29 mouse cellular contexts compared by ENCODE assay signal in the genomic region with DNA sequence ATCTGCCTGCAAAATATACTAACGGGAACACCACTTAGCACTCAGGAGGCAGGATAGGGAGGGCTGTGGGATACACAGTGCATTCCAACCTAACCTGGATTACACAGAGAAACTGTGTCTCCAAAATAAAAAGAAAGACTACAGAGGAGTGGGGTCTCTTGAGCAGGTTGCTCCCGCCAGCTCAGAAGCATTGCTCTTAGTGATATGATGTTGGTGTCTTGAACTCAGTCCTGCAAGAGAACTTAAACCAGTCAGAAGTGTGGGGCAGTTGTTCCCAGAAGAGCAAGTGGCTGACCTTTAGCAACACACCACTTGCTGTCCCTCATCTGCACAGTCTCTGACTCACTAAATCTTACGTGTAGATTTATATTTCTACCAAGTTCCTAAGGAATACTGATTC.
"Had no signal": no experiment of that assay in that cellular context is flagged by ENCODE, and none has a peak within 500 bp of the region (broad histone marks: within the 10 kb centered on the region; RNA-seq: fewer than 3 reads in every experiment).

No protein-coding gene starts in this region.

- H3K27ac ChIP-seq: heart, embryonic 13.5 days; heart, embryonic 15.5 days; hindbrain, embryonic 10.5 days; hindbrain, embryonic 12.5 days; hindbrain, embryonic 13.5 days; hindbrain, embryonic 14.5 days; hindbrain, embryonic 15.5 days; hindbrain, postnatal 0 days; intestine, embryonic 15.5 days; kidney, embryonic 15.5 days; kidney, postnatal 0 days; layer of hippocampus, adult 2 months; left cerebral cortex, adult 2 months had no signal

- DNase-seq: heart, postnatal 10 days; heart, postnatal 36 days; heart, postnatal 4 days; kidney, adult 11 months; kidney, adult 18-20 months; kidney, adult 2 months; kidney, adult 8-10 months; kidney, adult 9 months; kidney, postnatal 10 days; kidney, postnatal 14 days; kidney, postnatal 25 days; kidney, postnatal 36 days; kidney, postnatal 4 days; layer of hippocampus, adult 9-11 months; layer of hippocampus, postnatal 36 days had no signal

- H3K9me3 ChIP-seq: heart, embryonic 12.5 days; heart, embryonic 13.5 days; heart, embryonic 15.5 days; hindbrain, embryonic 10.5 days; hindbrain, embryonic 12.5 days; hindbrain, embryonic 13.5 days; hindbrain, embryonic 15.5 days; intestine, embryonic 15.5 days; kidney, embryonic 15.5 days had no signal

- H3K4me3 ChIP-seq: heart, embryonic 12.5 days; heart, embryonic 13.5 days; heart, embryonic 15.5 days; hindbrain, embryonic 10.5 days; hindbrain, embryonic 12.5 days; hindbrain, embryonic 13.5 days; hindbrain, embryonic 15.5 days; intestine, embryonic 15.5 days; kidney, embryonic 15.5 days; layer of hippocampus, adult 2 months; left cerebral cortex, adult 2 months had no signal

- H3K4me1 ChIP-seq: heart, embryonic 12.5 days; heart, embryonic 13.5 days; heart, embryonic 15.5 days; hindbrain, embryonic 10.5 days; hindbrain, embryonic 12.5 days; hindbrain, embryonic 13.5 days; hindbrain, embryonic 15.5 days; intestine, embryonic 15.5 days; kidney, embryonic 15.5 days had no signal

- H3K27me3 ChIP-seq: heart, embryonic 12.5 days; heart, embryonic 13.5 days; heart, embryonic 15.5 days; hindbrain, embryonic 12.5 days; hindbrain, embryonic 13.5 days; hindbrain, embryonic 15.5 days; intestine, embryonic 15.5 days; kidney, embryonic 15.5 days had no signal

- H3K9ac ChIP-seq: heart, embryonic 12.5 days; heart, embryonic 13.5 days; heart, embryonic 15.5 days; hindbrain, embryonic 12.5 days; hindbrain, embryonic 13.5 days; hindbrain, embryonic 14.5 days; hindbrain, embryonic 15.5 days; intestine, embryonic 15.5 days; kidney, embryonic 15.5 days had no signal

- H3K36me3 ChIP-seq: heart, embryonic 12.5 days; heart, embryonic 13.5 days; heart, embryonic 15.5 days; hindbrain, embryonic 10.5 days; hindbrain, embryonic 12.5 days; hindbrain, embryonic 15.5 days; intestine, embryonic 15.5 days; kidney, embryonic 15.5 days had no signal
